Mouse (Mus musculus) adrenal gland, adult 10 weeks (tissue): ENCODE data around the gene Olfr1219. TPM values are rescaled to one million over a fixed set of nuclear protein-coding genes. Genes with fewer than 3 reads are reported as not detected.

Source experiments
- polyA plus RNA-seq: library from polyadenylated mRNA; stranded (reverse); fragments of 350-450 nt; fragmentation: Illumina TruSeq; extraction: RNeasy Lipid Tissue Mini Kit (QIAGEN cat#74804); gene quantifications from one replicate; pipeline ENCODE4 v1.2.3, GENCODE M21; 2014; ENCODE audit warnings: low read depth, low replicate concordance

The Olfr1219 gene
- polyA plus RNA-seq, result not detected

DNA sequence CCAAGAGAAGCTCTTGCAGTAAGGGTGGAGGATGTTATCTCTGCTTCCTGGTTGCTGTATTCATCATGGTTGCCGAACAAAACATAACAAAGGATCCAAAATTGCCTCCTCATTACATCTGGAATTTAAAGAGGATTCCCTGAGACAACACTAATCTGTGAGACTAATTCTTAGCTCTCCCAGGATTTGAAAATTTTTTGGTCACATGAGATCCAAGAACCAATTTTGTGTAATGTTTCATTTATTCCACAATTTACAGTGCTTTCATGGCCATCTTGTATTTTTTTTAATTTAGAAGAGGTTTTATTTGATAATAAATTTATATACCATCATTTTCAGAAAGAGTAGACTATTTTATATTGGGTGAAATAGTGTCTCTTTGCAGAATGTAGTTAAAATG, at the start of gene Olfr1219:
Olfr1219 (minus strand) TSS at position 101 of the 400 bp plus-strand sequence.

DNA sequence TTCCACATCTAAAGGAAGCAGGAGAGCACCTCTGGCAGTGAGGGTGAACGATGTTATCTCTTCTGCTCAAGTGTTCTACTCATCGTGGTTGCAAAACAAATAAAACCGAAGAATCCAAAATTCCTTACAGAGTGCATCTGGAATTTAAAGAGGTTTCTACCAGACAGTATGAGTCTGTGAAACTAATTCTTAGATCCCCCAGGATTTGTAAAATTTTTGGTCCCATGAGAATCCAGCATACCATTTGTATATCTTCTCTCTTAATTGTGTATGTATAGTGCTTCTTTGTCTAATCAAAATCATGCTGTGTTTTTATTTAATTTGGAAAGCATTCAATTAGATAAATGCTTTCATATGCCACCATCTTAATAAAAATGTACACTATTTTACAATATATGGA, 49.6 kb upstream of the Olfr1219 start, which contains the start of gene Olfr1222:
Olfr1222 (minus strand) TSS at position 101 of the 400 bp plus-strand sequence.

DNA sequence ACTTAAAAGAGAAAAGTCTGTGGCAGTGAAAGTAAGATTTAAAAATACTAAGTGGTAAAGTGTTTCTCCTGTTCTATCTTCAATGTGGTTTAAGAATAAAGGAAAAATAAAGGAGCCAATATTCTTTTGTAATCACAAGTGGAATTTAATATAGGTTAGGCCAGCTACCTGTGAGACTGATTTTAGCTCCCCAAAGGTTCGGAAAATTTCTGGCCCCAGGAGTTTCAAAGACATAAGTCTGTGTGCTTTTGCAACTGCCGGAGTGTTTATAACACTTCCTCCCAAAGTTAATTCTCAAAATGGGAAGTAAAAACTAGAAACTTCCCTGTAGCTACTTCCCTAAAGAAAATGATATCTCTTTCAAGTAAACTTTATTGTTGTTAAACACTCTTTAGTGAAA, 33.9 kb upstream of the Olfr1219 start, which contains the start of gene Olfr1221:
Olfr1221 (minus strand) TSS at position 101 of the 400 bp plus-strand sequence.

DNA sequence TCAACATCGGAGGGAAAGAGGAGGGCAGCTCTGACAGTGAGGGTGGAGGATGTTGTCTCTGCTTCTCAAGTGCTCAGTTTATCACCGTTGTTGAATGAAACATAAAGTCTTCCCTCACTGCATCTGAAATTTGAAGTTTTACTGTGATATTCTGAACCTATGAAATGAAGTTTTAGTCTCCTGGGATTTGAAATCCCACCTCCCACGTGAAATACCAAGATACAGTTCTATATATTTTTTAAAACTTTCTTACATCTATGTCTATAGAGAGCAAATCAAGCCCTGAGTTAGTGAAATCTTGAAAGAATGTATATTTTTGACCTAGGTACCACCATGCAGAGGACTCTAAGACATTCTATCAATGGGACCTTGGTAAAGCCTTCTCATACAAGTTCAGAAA, 23.4 kb upstream of the Olfr1219 start, which contains the start of gene Olfr1220:
Olfr1220 (minus strand) TSS at position 101 of the 400 bp plus-strand sequence.

DNA sequence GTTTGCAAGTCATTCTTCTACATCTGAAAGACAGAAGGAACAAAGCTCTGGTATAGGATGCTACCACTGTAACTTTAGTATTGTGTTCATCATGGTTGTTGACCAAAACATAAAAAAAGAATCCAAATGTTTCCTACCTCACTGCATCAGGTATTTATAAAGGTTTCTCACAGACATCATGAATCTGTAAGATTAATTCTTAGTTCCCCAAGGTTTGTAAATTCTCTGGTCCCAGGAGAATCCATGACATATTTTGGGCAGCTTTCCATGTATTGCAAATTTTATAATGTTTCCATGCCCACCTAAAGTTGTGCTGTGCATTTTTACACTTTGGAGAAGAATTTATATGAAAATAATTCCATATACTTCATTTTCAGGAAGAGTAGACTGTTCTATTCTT, 22.2 kb downstream of the Olfr1219 start, which contains the start of gene Olfr1218:
Olfr1218 (minus strand) TSS at position 101 of the 400 bp plus-strand sequence.

DNA sequence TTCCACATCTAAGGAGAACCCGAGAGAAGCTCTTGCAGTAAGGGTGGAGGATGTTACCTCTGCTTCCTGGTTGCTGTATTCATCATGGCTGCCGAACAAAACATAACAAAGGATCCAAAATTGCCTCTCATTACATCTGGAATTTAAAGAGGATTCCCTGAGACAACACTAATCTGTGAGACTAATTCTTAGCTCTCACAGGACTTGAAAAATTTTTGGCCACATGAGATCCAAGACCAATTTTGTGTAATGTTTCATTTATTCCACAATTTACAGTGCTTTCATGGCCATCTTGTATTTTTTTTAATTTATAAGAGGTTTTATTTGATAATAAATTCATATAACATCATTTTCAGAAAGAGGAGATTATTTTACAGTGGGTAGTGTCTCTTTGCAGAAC, 51.3 kb downstream of the Olfr1219 start, which contains the start of gene Olfr1217:
Olfr1217 (minus strand) TSS at position 101 of the 400 bp plus-strand sequence.

Other genes starting within 250 kb of the Olfr1219 start
- not detected for gene Olfr1204, start 234.2 kb downstream of the Olfr1219 start, polyA plus RNA-seq
- gene Olfr1206, start 220.3 kb downstream of the Olfr1219 start, polyA plus RNA-seq, result not detected
- gene Olfr1208, start 181.2 kb downstream of the Olfr1219 start, polyA plus RNA-seq, result not detected
- gene Olfr1209, start 168.4 kb downstream of the Olfr1219 start, polyA plus RNA-seq, result not detected
- not detected for gene Olfr1211, start 145.4 kb downstream of the Olfr1219 start, polyA plus RNA-seq
- gene Olfr1212, start 129.5 kb downstream of the Olfr1219 start, polyA plus RNA-seq, result not detected
- gene Gm13762, start 103.2 kb downstream of the Olfr1219 start, polyA plus RNA-seq, result not detected
- gene Olfr1214, start 90.9 kb downstream of the Olfr1219 start, polyA plus RNA-seq, result not detected
- gene Olfr1215, start 76.5 kb downstream of the Olfr1219 start, polyA plus RNA-seq, result not detected
- gene Olfr1216, start 65.2 kb downstream of the Olfr1219 start, polyA plus RNA-seq, result not detected
- gene Olfr1217, start 51.4 kb downstream of the Olfr1219 start, polyA plus RNA-seq, result not detected
- not detected for gene Olfr1218, start 22.3 kb downstream of the Olfr1219 start, polyA plus RNA-seq
- not detected for gene Olfr1220, start 23.3 kb upstream of the Olfr1219 start, polyA plus RNA-seq
- not detected for gene Olfr1221, start 33.8 kb upstream of the Olfr1219 start, polyA plus RNA-seq
- not detected for gene Olfr1222, start 49.5 kb upstream of the Olfr1219 start, polyA plus RNA-seq
- not detected for gene Olfr1223, start 68.0 kb upstream of the Olfr1219 start, polyA plus RNA-seq
- not detected for gene Olfr1224-ps1, start 80.6 kb upstream of the Olfr1219 start, polyA plus RNA-seq
- not detected for gene Olfr1225, start 91.2 kb upstream of the Olfr1219 start, polyA plus RNA-seq
- gene Olfr1226, start 116.5 kb upstream of the Olfr1219 start, polyA plus RNA-seq, result not detected
- not detected for gene Olfr1228, start 170.5 kb upstream of the Olfr1219 start, polyA plus RNA-seq
- gene Olfr1229, start 204.5 kb upstream of the Olfr1219 start, polyA plus RNA-seq, result not detected
- not detected for gene Olfr1230, start 213.8 kb upstream of the Olfr1219 start, polyA plus RNA-seq
- not detected for gene Olfr1231, start 223.6 kb upstream of the Olfr1219 start, polyA plus RNA-seq
- gene Olfr1232, start 246.2 kb upstream of the Olfr1219 start, polyA plus RNA-seq, result not detected